In the genomic region with DNA sequence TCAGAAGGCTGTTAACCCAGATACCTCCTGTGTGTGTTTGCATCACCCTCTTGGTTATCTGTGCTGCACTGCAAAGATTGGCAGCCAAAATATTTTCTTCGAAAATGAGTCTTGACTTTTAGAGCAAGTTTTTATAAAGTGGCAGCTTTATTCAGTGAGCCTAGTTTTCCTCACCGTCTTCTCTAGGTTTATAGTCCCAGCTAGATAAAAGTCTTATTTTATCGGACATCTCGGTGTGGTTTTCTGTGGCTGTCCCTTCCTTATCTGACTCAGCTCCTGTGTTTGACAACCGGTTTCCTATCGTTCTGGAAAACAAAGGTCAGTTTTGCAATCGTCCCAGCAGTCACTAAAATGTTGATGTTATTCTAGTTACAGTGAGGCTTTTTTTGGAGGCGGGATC, we compare ENCODE assay signal across 7 mouse cellular contexts. TPM values are rescaled to one million over a fixed set of nuclear protein-coding genes. Genes with fewer than 3 reads are reported as not detected.
DNase-seq lines count a peak whose midpoint lies in the region; ATAC-seq and TF ChIP-seq lines count a peak whose summit lies in the region.

No protein-coding gene starts in this region.

- no peaks in the 10 kb centered on the region for H3K9me3 ChIP-seq in neural tube, embryonic 11.5 days (ENCODE audit: control insufficient read depth, low read length)
- H3K9me3 ChIP-seq in forebrain, embryonic 16.5 days (ENCODE audit: control insufficient read depth, low read length) = no peaks in the 10 kb centered on the region
- H3K9me3 ChIP-seq in liver, embryonic 14.5 days (ENCODE audit: control insufficient read depth, low read length) = no peaks in the 10 kb centered on the region

- 72% methylated on average over 8 of the region's 8 CpGs for WGBS in neural tube, embryonic 11.5 days
- WGBS in forebrain, embryonic 16.5 days = 63% methylated on average over 8 of the region's 8 CpGs
- 5% methylated on average over 8 of the region's 8 CpGs for WGBS in liver, embryonic 14.5 days (ENCODE audit: insufficient replicate concordance)

- H3K4me2 ChIP-seq in neural tube, embryonic 11.5 days (ENCODE audit: low read depth) = peak overlapping the region; percentile 85
- peak overlapping the region; percentile 83 for H3K4me2 ChIP-seq in forebrain, embryonic 16.5 days (ENCODE audit: low read length)
- H3K4me2 ChIP-seq in liver, embryonic 14.5 days (ENCODE audit: low read depth) = peak overlapping the region; percentile 91

- H3K27ac ChIP-seq in neural tube, embryonic 11.5 days (ENCODE audit: low read depth, low read length) = no peak overlapping the region
- H3K27ac ChIP-seq in forebrain, embryonic 16.5 days (ENCODE audit: low read length) = no peak overlapping the region
- peak overlapping the region; percentile 55 for H3K27ac ChIP-seq in liver, embryonic 14.5 days

- no peak for ATAC-seq in neural tube, embryonic 11.5 days (ENCODE audit: insufficient read depth, low FRiP score, low TSS enrichment)
- ATAC-seq in forebrain, embryonic 16.5 days = no peak
- ATAC-seq in liver, embryonic 14.5 days (ENCODE audit: insufficient read depth) = no peak

- no peak overlapping the region for H3K4me3 ChIP-seq in neural tube, embryonic 11.5 days (ENCODE audit: low read depth, low read length)
- peak overlapping the region; percentile 96; the same call in 1 of the 2 replicates for H3K4me3 ChIP-seq in forebrain, embryonic 16.5 days (replicated peaks; ENCODE audit: low read length)
- H3K4me3 ChIP-seq in liver, embryonic 14.5 days (ENCODE audit: insufficient read depth in 1 of 2, low read depth in 2 of 2, low read length in 2 of 2) = peak overlapping the region; percentile 44 to 69

- no peak for TF ChIP-seq EP300 in liver, embryonic 14.5 days (IDR thresholded peaks at IDR 0.05; ENCODE audit: low read depth)

- H3K36me3 ChIP-seq in neural tube, embryonic 11.5 days (ENCODE audit: control insufficient read depth, insufficient read depth, low read length) = no peaks in the 10 kb centered on the region
- no peaks in the 10 kb centered on the region for H3K36me3 ChIP-seq in forebrain, embryonic 16.5 days (ENCODE audit: control insufficient read depth, insufficient read depth)
- H3K36me3 ChIP-seq in liver, embryonic 14.5 days (replicated peaks; ENCODE audit: control insufficient read depth, insufficient read depth, low read depth) = no peaks in the 10 kb centered on the region; the same call in 1 of the 2 replicates

- TF ChIP-seq CTCF in liver, embryonic 14.5 days (IDR thresholded peaks at IDR 0.05; ENCODE audit: low read depth) = no peak

- H3K27me3 ChIP-seq in neural tube, embryonic 11.5 days (ENCODE audit: control insufficient read depth, insufficient read depth, low read length) = no peaks in the 10 kb centered on the region
- no peaks in the 10 kb centered on the region for H3K27me3 ChIP-seq in forebrain, embryonic 16.5 days (replicated peaks; ENCODE audit: control insufficient read depth, insufficient read depth, low read length)
- H3K27me3 ChIP-seq in liver, embryonic 14.5 days (ENCODE audit: control insufficient read depth, insufficient read depth, low read length) = no peaks in the 10 kb centered on the region

- H3K9ac ChIP-seq in neural tube, embryonic 11.5 days (ENCODE audit: low read length) = peak overlapping the region; percentile 22; the same call in 1 of the 2 replicates
- H3K9ac ChIP-seq in forebrain, embryonic 16.5 days (replicated peaks; ENCODE audit: low read depth, low read length) = no peak overlapping the region
- H3K9ac ChIP-seq in liver, embryonic 14.5 days (replicated peaks) = peak overlapping the region; percentile 77

- 0 out of 2 replicates have a peak, but pooled peaks cover 9% of the 10 kb centered on the region for H3K4me1 ChIP-seq in neural tube, embryonic 11.5 days (ENCODE audit: control insufficient read depth, insufficient read depth, low read length)
- H3K4me1 ChIP-seq in forebrain, embryonic 16.5 days (replicated peaks; ENCODE audit: control insufficient read depth, insufficient read depth, low read length) = peaks cover 21% of the 10 kb centered on the region
- peaks cover 21 to 24% of the 10 kb centered on the region in 2 experiments for H3K4me1 ChIP-seq in liver, embryonic 14.5 days (replicated peaks; ENCODE audit: control insufficient read depth in 2 of 2, insufficient read depth in 2 of 2, low read length in 1 of 2)

- no peak for DNase-seq in neural tube, embryonic 11.5 days (ENCODE audit: low spot score)
- DNase-seq in neural tube, embryonic 10.5 days (ENCODE audit: extremely low spot score, low spot score) = no peak
- DNase-seq in liver, embryonic 14.5 days (ENCODE audit: low read depth in 3 of 3, low spot score in 3 of 3) = peak in 2 of 3 experiments; percentile 25 to 42
- DNase-seq in embryo, embryonic 10 days (ENCODE audit: low spot score) = no peak
- no peak for DNase-seq in cerebellum, adult 18-20 months
- no peak for DNase-seq in embryo, embryonic 11 days

RNA-seq across cellular contexts. Expression of gene Selenoi, which starts 1.6 kb away (rescaled TPM):
- polyA plus RNA-seq in neural tube, embryonic 11.5 days (2014; fragmentation: Nextera tagmentation; extraction: Ambion mirVana) = 28.2 TPM in 2 replicates
- polyA plus RNA-seq in forebrain, embryonic 16.5 days (2015; fragmentation: Nextera tagmentation; extraction: Ambion mirVana) = 30.1 and 30.7 TPM in 2 replicates
- polyA plus RNA-seq in liver, embryonic 14.5 days (2012; rRNA removed) = 13.3 and 13.5 TPM in 2 replicates
- polyA plus RNA-seq in liver, embryonic 14.5 days (2014; fragmentation: Nextera tagmentation; extraction: Ambion mirVana) = 12.5 and 14.8 TPM in 2 replicates

RNA-seq across cellular contexts. Expression of gene Adgrf3, which starts 28.5 kb away (rescaled TPM):
- not detected in 2 replicates for polyA plus RNA-seq in neural tube, embryonic 11.5 days (2014; fragmentation: Nextera tagmentation; extraction: Ambion mirVana)
- not detected in 2 replicates for polyA plus RNA-seq in forebrain, embryonic 16.5 days (2015; fragmentation: Nextera tagmentation; extraction: Ambion mirVana)
- polyA plus RNA-seq in liver, embryonic 14.5 days (2012; rRNA removed) = 0.01 and 0.02 TPM in 2 replicates
- not detected in 2 replicates for polyA plus RNA-seq in liver, embryonic 14.5 days (2014; fragmentation: Nextera tagmentation; extraction: Ambion mirVana)

RNA-seq across cellular contexts. Expression of gene Drc1, which starts 47.2 kb away (rescaled TPM):
- 0.24 and 0.42 TPM in 2 replicates for polyA plus RNA-seq in neural tube, embryonic 11.5 days (2014; fragmentation: Nextera tagmentation; extraction: Ambion mirVana)
- 5.5 and 8.9 TPM in 2 replicates for polyA plus RNA-seq in forebrain, embryonic 16.5 days (2015; fragmentation: Nextera tagmentation; extraction: Ambion mirVana)
- polyA plus RNA-seq in liver, embryonic 14.5 days (2012; rRNA removed) = 0.67 and 0.73 TPM in 2 replicates
- 0.98 and 1.4 TPM in 2 replicates for polyA plus RNA-seq in liver, embryonic 14.5 days (2014; fragmentation: Nextera tagmentation; extraction: Ambion mirVana)

Comparison
In these comparisons a context has a peak if more than half of its experiments do, and no peak if none do; other contexts are left out.
1. DNase-seq: peak in liver, embryonic 14.5 days (2 of 3); none in neural tube, embryonic 11.5 days (single experiment), neural tube, embryonic 10.5 days (single experiment), embryo, embryonic 10 days (single experiment), cerebellum, adult 18-20 months (0 of 2) and embryo, embryonic 11 days (single experiment).
2. Peak in every context shown above with its lines, with median percentiles within 50 percentile points of each other: H3K4me2 ChIP-seq.